Mouse (Mus musculus): ENCODE data around the gene Igsf21. TPM values are rescaled to one million over a fixed set of nuclear protein-coding genes. Genes with fewer than 3 reads are reported as not detected.

The Igsf21 gene
- polyA plus RNA-seq, 1 experiment from 2014 or later = not detected

- POLR2A ChIA-PET = no interaction called here
- no peaks in the 10 kb centered on the region for H3K27me3 ChIP-seq
- CTCF ChIA-PET = interaction anchor here (0.7 kb wide), 1 partner anchor 109 kb away, joined by 3 read pairs; no protein-coding TSS in a partner anchor
- ATAC-seq (no peak), DNase-seq (ENCODE audit: low read depth, low spot score) (no peak)
- no peak for TF ChIP-seq CTCF (IDR thresholded peaks at IDR 0.05)
- in situ Hi-C loops (cut with MboI; ENCODE audit: low pct_unique_long_range_greater_than_20kb) = no loop called here
Measured at GRCm38 (mm10) chr4:140091693-140092092, 154.9 kb downstream of the Igsf21 start.

GRCm38 (mm10) chr4:140089676-140090075 is 156.9 kb downstream of the Igsf21 start:
- no peaks in the 10 kb centered on the region for H3K27me3 ChIP-seq
- DNase-seq (ENCODE audit: low read depth, low spot score) = no peak
- ATAC-seq = no peak
- TF ChIP-seq CTCF (IDR thresholded peaks at IDR 0.05) = no peak
- CTCF ChIA-PET = no interaction called here
- POLR2A ChIA-PET = no interaction called here
- in situ Hi-C loops (cut with MboI; ENCODE audit: low pct_unique_long_range_greater_than_20kb) = no loop called here

- ChIA-PET CTCF (no interaction called here), POLR2A (no interaction called here)
- TF ChIP-seq CTCF (IDR thresholded peaks at IDR 0.05) = no peak
- in situ Hi-C loops (cut with MboI; ENCODE audit: low pct_unique_long_range_greater_than_20kb) = no loop called here
- ATAC-seq (no peak), DNase-seq (ENCODE audit: low read depth, low spot score) (no peak)
- H3K27me3 ChIP-seq = no peaks in the 10 kb centered on the region
Measured at GRCm38 (mm10) chr4:140088711-140089440, 157.7 kb downstream of the Igsf21 start.

GRCm38 (mm10) chr4:140086192-140086591 is 160.4 kb downstream of the Igsf21 start:
- no peak for TF ChIP-seq CTCF (IDR thresholded peaks at IDR 0.05)
- DNase-seq (ENCODE audit: low read depth, low spot score) (no peak), ATAC-seq (no peak)
- H3K27me3 ChIP-seq = peaks cover 7% of the 10 kb centered on the region
- in situ Hi-C loops (cut with MboI; ENCODE audit: low pct_unique_long_range_greater_than_20kb) = no loop called here
- POLR2A ChIA-PET = no interaction called here
- CTCF ChIA-PET = no interaction called here

GRCm38 (mm10) chr4:140084521-140085011 is 162.0 kb downstream of the Igsf21 start:
- ATAC-seq = no peak
- DNase-seq (ENCODE audit: low read depth, low spot score) = no peak

GRCm38 (mm10) chr4:140084064-140084463 is 162.5 kb downstream of the Igsf21 start:
- H3K27me3 ChIP-seq = peaks cover 7% of the 10 kb centered on the region
- POLR2A ChIA-PET = no interaction called here
- TF ChIP-seq CTCF (IDR thresholded peaks at IDR 0.05) = no peak
- no peak for ATAC-seq
- DNase-seq (ENCODE audit: low read depth, low spot score) = no peak
- in situ Hi-C loops (cut with MboI; ENCODE audit: low pct_unique_long_range_greater_than_20kb) = no loop called here
- CTCF ChIA-PET = no interaction called here

More at GRCm38 (mm10) chr4:140084521-140085011, 162.0 kb downstream of the Igsf21 start:
- in situ Hi-C loops (cut with MboI; ENCODE audit: low pct_unique_long_range_greater_than_20kb) = no loop called here
- CTCF ChIA-PET = no interaction called here
- peaks cover 7% of the 10 kb centered on the region for H3K27me3 ChIP-seq
- POLR2A ChIA-PET = no interaction called here
- no peak for TF ChIP-seq CTCF (IDR thresholded peaks at IDR 0.05)

GRCm38 (mm10) chr4:140078416-140078815 is 168.2 kb downstream of the Igsf21 start:
- DNase-seq (ENCODE audit: low read depth, low spot score) = no peak
- H3K27me3 ChIP-seq = peaks cover 12% of the 10 kb centered on the region
- POLR2A ChIA-PET = no interaction called here
- in situ Hi-C loops (cut with MboI; ENCODE audit: low pct_unique_long_range_greater_than_20kb) = no loop called here
- no peak for TF ChIP-seq CTCF (IDR thresholded peaks at IDR 0.05)
- ATAC-seq = no peak
- CTCF ChIA-PET = no interaction called here

GRCm38 (mm10) chr4:140077615-140078014 is 169.0 kb downstream of the Igsf21 start:
- in situ Hi-C loops (cut with MboI; ENCODE audit: low pct_unique_long_range_greater_than_20kb) = no loop called here
- no peak for ATAC-seq

GRCm38 (mm10) chr4:140076852-140077563 is 169.6 kb downstream of the Igsf21 start:
- no peak for TF ChIP-seq CTCF (IDR thresholded peaks at IDR 0.05)
- POLR2A ChIA-PET = no interaction called here
- DNase-seq (ENCODE audit: low read depth, low spot score) = no peak

More at GRCm38 (mm10) chr4:140077615-140078014, 169.0 kb downstream of the Igsf21 start:
- DNase-seq (ENCODE audit: low read depth, low spot score) = no peak
- TF ChIP-seq CTCF (IDR thresholded peaks at IDR 0.05) = no peak
- peaks cover 7% of the 10 kb centered on the region for H3K27me3 ChIP-seq
- ChIA-PET POLR2A (no interaction called here), CTCF (no interaction called here)

GRCm38 (mm10) chr4:140076428-140076827 is 170.2 kb downstream of the Igsf21 start:
- DNase-seq (ENCODE audit: low read depth, low spot score) (no peak), ATAC-seq (no peak)
- in situ Hi-C loops (cut with MboI; ENCODE audit: low pct_unique_long_range_greater_than_20kb) = no loop called here
- peaks cover 7% of the 10 kb centered on the region for H3K27me3 ChIP-seq
- ChIA-PET CTCF (no interaction called here), POLR2A (no interaction called here)
- no peak for TF ChIP-seq CTCF (IDR thresholded peaks at IDR 0.05)

More at GRCm38 (mm10) chr4:140076852-140077563, 169.6 kb downstream of the Igsf21 start:
- in situ Hi-C loops (cut with MboI; ENCODE audit: low pct_unique_long_range_greater_than_20kb) = no loop called here
- no peak for ATAC-seq
- H3K27me3 ChIP-seq = peaks cover 7% of the 10 kb centered on the region
- CTCF ChIA-PET = no interaction called here

GRCm38 (mm10) chr4:140071047-140071446 is 175.5 kb downstream of the Igsf21 start:
- CTCF ChIA-PET = no interaction called here
- no peak for ATAC-seq
- POLR2A ChIA-PET = interaction anchor here (0.5 to 0.6 kb wide), 2 partner anchors 240 to 1387 kb away, joined by 3 to 5 read pairs; no protein-coding TSS in a partner anchor

More at GRCm38 (mm10) chr4:140071047-140071446, 175.5 kb downstream of the Igsf21 start:
- no peak for TF ChIP-seq CTCF (IDR thresholded peaks at IDR 0.05)
- in situ Hi-C loops (cut with MboI; ENCODE audit: low pct_unique_long_range_greater_than_20kb) = no loop called here
- no peak for DNase-seq (ENCODE audit: low read depth, low spot score)
- H3K27me3 ChIP-seq = peaks cover under 1% of the 10 kb centered on the region
